Mouse (Mus musculus) CH12.LX (cell line): Measurements from ENCODE around the gene Cntnap1. TPM values are rescaled to one million over a fixed set of nuclear protein-coding genes. Genes with fewer than 3 reads are reported as not detected.

ENCODE experiments used
- DNase-seq: peaks from one replicate; pipeline ENCODE4 v3.0.0-alpha.2; 2013; ENCODE audit errors: extremely low read depth
- H3K27ac ChIP-seq: 2 replicates; pipeline ENCODE4 v1.5.1; 2012; ENCODE audit warnings: low read depth, mild to moderate bottlenecking, control low read depth, moderate library complexity; ENCODE audit not compliant: insufficient read depth
- H3K27me3 ChIP-seq: replicated peaks from 2 replicates; pipeline ENCODE3; 2012; ENCODE audit warnings: inconsistent platforms
- H3K36me3 ChIP-seq, 2 experiments: replicated peaks in 1 of 2; 2 replicates each; pipeline versions ENCODE3 to v1.6.1; 2012; ENCODE audit warnings: inconsistent platforms in 1 of 2, low read length in 1 of 2, mild to moderate bottlenecking in 1 of 2, mixed read lengths in 1 of 2, moderate library complexity in 1 of 2; ENCODE audit not compliant: control insufficient read depth in 1 of 2, insufficient read depth in 1 of 2
- H3K4me1 ChIP-seq, 2 experiments: 2 replicates each; pipeline ENCODE4 v1.6.1; 2012; ENCODE audit warnings: inconsistent platforms in 1 of 2, moderate library complexity in 1 of 2; ENCODE audit not compliant: insufficient read depth in 2 of 2, control insufficient read depth in 1 of 2
- H3K4me2 ChIP-seq: 2 replicates; pipeline ENCODE4 v1.6.1; 2012; ENCODE audit warnings: low read depth, mild to moderate bottlenecking, control low read depth; ENCODE audit not compliant: poor library complexity, insufficient read depth, severe bottlenecking
- H3K4me3 ChIP-seq, 3 experiments: fragments of 150-350 bp in 1 of 3; sonication (generic) in 1 of 3; replicated peaks in 1 of 3; 2 replicates each; pipeline versions ENCODE3 to v1.5.1; 2011 to 2012; ENCODE audit warnings: low read depth in 2 of 3, low read length in 2 of 3, mild to moderate bottlenecking in 2 of 3, moderate library complexity in 2 of 3, control low read depth in 1 of 3, improper control_type of control experiment in 1 of 3, inconsistent platforms in 1 of 3, mixed read lengths in 1 of 3; ENCODE audit not compliant: poor library complexity in 1 of 3
- H3K79me2 ChIP-seq: replicated peaks from 2 replicates; pipeline ENCODE4 v1.6.1; 2012; ENCODE audit warnings: mild to moderate bottlenecking, moderate library complexity; ENCODE audit not compliant: control insufficient read depth, poor library complexity, insufficient read depth, severe bottlenecking; ENCODE audit errors: extremely low read depth
- H3K9ac ChIP-seq: 2 replicates; pipeline ENCODE4 v1.6.1; 2012; ENCODE audit warnings: low read depth, mild to moderate bottlenecking, control low read depth, moderate library complexity; ENCODE audit not compliant: insufficient read depth
- H3K9me3 ChIP-seq: replicated peaks from 2 replicates; pipeline ENCODE3; 2012; ENCODE audit warnings: low read length, inconsistent platforms, mixed read lengths
- BHLHE40 ChIP-seq: IDR thresholded peaks from 2 replicates; pipeline ENCODE4 v1.6.1; 2011; ENCODE audit warnings: mild to moderate bottlenecking, low read depth, low read length, improper control_type of control experiment
- CHD2 ChIP-seq: IDR thresholded peaks from 2 replicates; pipeline ENCODE4 v1.6.1; 2011; ENCODE audit warnings: low read length, improper control_type of control experiment
- ETS1 ChIP-seq: conservative IDR thresholded peaks from 2 replicates; pipeline ENCODE4 v1.6.1; 2012; ENCODE audit warnings: low read depth, mild to moderate bottlenecking, inconsistent platforms, low read length, improper control_type of control experiment, moderate library complexity
- HCFC1 ChIP-seq: IDR thresholded peaks from 2 replicates; pipeline ENCODE4 v1.6.1; 2012; ENCODE audit warnings: low read depth, mild to moderate bottlenecking, inconsistent platforms, low read length, improper control_type of control experiment
- IRF4 ChIP-seq: IDR thresholded peaks from 2 replicates; pipeline ENCODE4 v1.6.1; 2014; ENCODE audit warnings: low read depth, mild to moderate bottlenecking, inconsistent platforms, low read length, improper control_type of control experiment
- MAFK ChIP-seq: IDR thresholded peaks from 2 replicates; pipeline ENCODE4 v1.6.1; 2011; ENCODE audit warnings: low read length, improper control_type of control experiment; ENCODE audit not compliant: insufficient replicate concordance
- MEF2A ChIP-seq: IDR thresholded peaks from 2 replicates; pipeline ENCODE4 v1.6.1; 2014; ENCODE audit warnings: low read depth, mild to moderate bottlenecking, inconsistent platforms, low read length, improper control_type of control experiment, borderline replicate concordance
- PAX5 ChIP-seq: IDR thresholded peaks from 2 replicates; pipeline ENCODE4 v1.6.1; 2012; ENCODE audit warnings: low read length, inconsistent platforms, mixed read lengths
- RAD21 ChIP-seq: IDR thresholded peaks from 2 replicates; pipeline ENCODE4 v1.6.1; 2011; ENCODE audit warnings: low read depth, mild to moderate bottlenecking, low read length, improper control_type of control experiment, moderate library complexity
- RCOR1 ChIP-seq: conservative IDR thresholded peaks from 2 replicates; pipeline ENCODE4 v1.6.1; 2012; ENCODE audit warnings: low read depth, mild to moderate bottlenecking, inconsistent platforms, low read length, improper control_type of control experiment
- TBP ChIP-seq: conservative IDR thresholded peaks from 2 replicates; pipeline ENCODE4 v1.6.1; 2011; ENCODE audit warnings: low read depth, low read length, improper control_type of control experiment
- UBTF ChIP-seq: IDR thresholded peaks from 2 replicates; pipeline ENCODE4 v1.6.1; 2012; ENCODE audit warnings: low read depth, mild to moderate bottlenecking, inconsistent platforms, low read length, improper control_type of control experiment, moderate library complexity
- USF2 ChIP-seq: conservative IDR thresholded peaks from 2 replicates; pipeline ENCODE4 v1.6.1; 2011; ENCODE audit warnings: low read depth, low read length, improper control_type of control experiment
- ZC3H11A ChIP-seq: IDR thresholded peaks from 2 replicates; pipeline ENCODE4 v1.6.1; 2012; ENCODE audit warnings: low read depth, mild to moderate bottlenecking, inconsistent platforms, low read length, improper control_type of control experiment
- ZKSCAN1 ChIP-seq: IDR thresholded peaks from 2 replicates; pipeline ENCODE4 v1.6.1; 2012; ENCODE audit warnings: low read depth, inconsistent platforms, low read length, improper control_type of control experiment, borderline replicate concordance
- ZNF384 ChIP-seq: IDR thresholded peaks from 2 replicates; pipeline ENCODE4 v1.6.1; 2012; ENCODE audit warnings: low read depth, low read length, improper control_type of control experiment, inconsistent platforms
- dilution Hi-C: fragments of 300-500 bp; cut with MboI; formaldehyde crosslinking; loops from 2 replicates; pipeline ENCODE4 v1.14.3; 2020; ENCODE audit warnings: low sequenced_read_pairs; ENCODE audit not compliant: extremely low pct_unique_long_range_greater_than_20kb, extremely low pct_ligation_motif_present
- in situ Hi-C: fragments of 300-500 bp; cut with MboI; formaldehyde crosslinking; loops from 3 replicates; pipeline ENCODE4 v1.14.3; 2019; ENCODE audit warnings: low sequenced_read_pairs, low pct_ligation_motif_present, low pct_unique_long_range_greater_than_20kb, mixed read lengths
- polyA plus RNA-seq: library from polyadenylated mRNA; unstranded; fragments of >175 nt; gene quantifications from 2 replicates; pipeline ENCODE4 v1.2.1, GENCODE M21; 2012; ENCODE audit warnings: low read depth; ENCODE audit not compliant: insufficient read length
- total RNA-seq, 2 experiments: library from RNA; depleted of rRNA; stranded (reverse); fragments of 300-350 nt in 1 of 2; fragments of >200 nt in 1 of 2; gene quantifications; 2 replicates each; pipeline ENCODE4 v1.2.3; 2012 to 2014

The Cntnap1 gene
- total and polyA plus RNA-seq, 3 experiments = 4.4 to 19.5 (median 15.6) TPM

DNA sequence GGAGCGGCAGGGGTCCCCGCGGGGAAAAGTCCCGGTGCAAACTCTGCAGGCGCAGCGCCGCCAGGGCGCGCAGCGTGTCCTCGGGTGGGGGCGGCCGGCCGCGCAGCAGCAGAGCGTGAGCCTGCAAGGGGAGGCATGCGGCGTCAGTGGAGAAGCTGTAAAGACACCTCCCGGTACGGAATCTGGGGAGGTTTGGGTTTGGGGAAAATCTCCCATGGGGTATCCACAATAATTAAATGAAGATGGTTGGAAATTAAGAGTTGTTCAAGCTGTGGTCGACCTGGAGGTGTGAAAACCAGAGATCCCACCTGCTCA, 6.0 kb upstream of the Cntnap1 start:
- Histone ChIP-seq H3K9ac (no peak overlapping the region), H3K27me3 (no peaks in the 10 kb centered on the region), H3K36me3 (peaks cover 66 to 79% of the 10 kb centered on the region in 2 experiments), H3K79me2 (no peaks in the 10 kb centered on the region; the same call in 1 of the 2 replicates), H3K4me2 (no peak overlapping the region), H3K4me1 (peaks cover 0 to 8% of the 10 kb centered on the region in 2 experiments; a peak in 1 of 4 replicates), H3K9me3 (no peaks in the 10 kb centered on the region), H3K27ac (no peak overlapping the region)
- in situ Hi-C loops = no loop called here
- DNase-seq = no peak
- dilution Hi-C loops = no loop called here
- TF ChIP-seq PAX5 = no peak
- TF ChIP-seq, all 38 proteins: peak for 0
- H3K4me3 ChIP-seq = no peak overlapping the region

DNA sequence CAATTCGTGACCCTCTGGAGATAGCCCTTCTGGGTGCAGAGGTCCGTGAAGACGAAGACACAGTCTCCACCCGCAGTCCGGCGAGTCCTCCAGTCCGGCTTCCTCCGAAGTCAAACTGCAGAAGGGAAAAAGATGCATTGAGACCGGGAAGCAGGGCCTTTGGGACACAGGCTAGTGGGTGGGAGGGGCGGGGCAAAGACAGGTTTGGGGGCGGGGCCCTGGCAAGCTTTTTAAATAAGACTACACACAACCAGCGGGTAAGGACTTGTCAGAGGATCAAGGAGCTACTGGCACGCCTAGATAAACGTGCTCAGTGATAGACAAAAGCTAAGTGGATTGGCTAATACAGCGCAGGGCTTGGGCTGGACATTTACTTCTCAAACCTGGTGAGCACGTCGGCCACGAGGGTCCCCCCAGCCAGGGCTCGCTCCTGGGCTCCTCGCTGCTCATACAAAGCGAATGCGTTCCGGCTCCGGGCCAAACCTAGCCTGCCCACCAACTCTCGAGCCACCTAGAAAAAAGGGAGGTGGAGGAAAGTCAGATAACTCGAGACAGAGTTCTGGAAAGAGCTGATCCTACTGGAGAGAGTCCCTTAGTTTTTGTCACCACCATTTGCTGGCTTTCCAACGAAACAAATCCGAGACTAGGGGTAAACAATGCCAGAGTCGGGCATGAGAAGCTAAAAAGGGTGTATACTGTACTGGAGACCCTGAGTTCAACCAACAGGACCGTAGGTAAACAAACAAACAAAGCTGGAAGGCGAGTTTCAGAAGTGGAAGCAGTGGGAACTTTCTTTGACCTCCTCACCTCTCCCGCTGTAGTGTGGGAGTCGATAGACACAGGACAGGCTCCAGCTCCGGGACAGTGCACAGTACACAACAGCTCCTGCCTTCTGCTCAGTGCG, 5.4 kb upstream of the Cntnap1 start:
- Histone ChIP-seq H3K4me2 (no peak overlapping the region), H3K4me3 (no peak overlapping the region), H3K36me3 (peaks cover 66 to 74% of the 10 kb centered on the region in 2 experiments), H3K79me2 (peaks cover 4% of the 10 kb centered on the region; the same call in 1 of the 2 replicates), H3K9ac (no peak overlapping the region), H3K9me3 (no peaks in the 10 kb centered on the region), H3K27ac (no peak overlapping the region), H3K27me3 (peaks cover 1% of the 10 kb centered on the region), H3K4me1 (peaks cover 0 to 14% of the 10 kb centered on the region in 2 experiments; a peak in 2 of 4 replicates)
- in situ Hi-C loops (no loop called here), dilution Hi-C loops (no loop called here)
- no peak for DNase-seq
- no peak for TF ChIP-seq MEF2A
- no peak for TF ChIP-seq BHLHE40
- no peak for TF ChIP-seq CHD2
- TF ChIP-seq ZC3H11A = no peak
- TF ChIP-seq IRF4 = no peak
- TF ChIP-seq UBTF = no peak
- TF ChIP-seq ZKSCAN1 = no peak
- TF ChIP-seq HCFC1 = no peak

DNA sequence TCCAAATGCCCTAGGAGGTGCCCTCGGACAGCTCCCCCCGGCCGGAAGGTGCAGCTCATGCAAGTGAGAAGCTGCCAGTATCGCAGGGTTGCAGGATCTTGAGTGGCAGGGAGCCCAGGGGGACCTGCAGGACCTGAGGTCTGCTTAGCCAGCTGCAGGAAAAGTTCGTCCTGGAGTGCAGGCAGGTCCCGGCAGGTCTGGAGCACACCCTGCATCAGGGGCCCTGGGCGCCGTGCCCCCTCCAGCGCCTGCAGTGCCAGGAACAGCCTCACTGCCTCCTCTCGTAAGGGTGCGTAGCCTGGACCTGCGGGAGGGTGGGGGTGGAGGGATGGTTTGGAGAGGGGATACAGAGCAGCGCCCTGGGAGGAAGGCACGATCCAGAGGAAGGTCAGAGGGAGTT, 4.0 kb upstream of the Cntnap1 start:
- DNase-seq = no peak
- Histone ChIP-seq H3K27me3 (peaks cover 9% of the 10 kb centered on the region), H3K79me2 (peaks cover 10% of the 10 kb centered on the region; the same call in 1 of the 2 replicates), H3K27ac (no peak overlapping the region), H3K4me3 (no peak overlapping the region), H3K36me3 (peaks cover 54 to 67% of the 10 kb centered on the region in 2 experiments), H3K4me2 (no peak overlapping the region), H3K9me3 (no peaks in the 10 kb centered on the region), H3K4me1 (peaks cover 0 to 23% of the 10 kb centered on the region in 2 experiments; a peak in 3 of 4 replicates), H3K9ac (no peak overlapping the region)
- TF ChIP-seq RAD21 = no peak
- no peak for TF ChIP-seq HCFC1
- no peak for TF ChIP-seq MAFK
- no peak for TF ChIP-seq ETS1
- no peak for TF ChIP-seq ZNF384
- no peak for TF ChIP-seq USF2
- TF ChIP-seq RCOR1 = no peak
- no peak for TF ChIP-seq TBP
- in situ Hi-C loops = no loop called here
- dilution Hi-C loops = no loop called here
